Comparison of ENCODE assay signal across 8 mouse cellular contexts in genomic region chr11:118248150-118249011, GRCm38 (mm10). TPM values are rescaled to one million over a fixed set of nuclear protein-coding genes. Genes with fewer than 3 reads are reported as not detected.
A peak's percentile ranks its signal among the peaks of the same experiment; 100 is the strongest.
DNase-seq lines count a peak whose midpoint lies in the region; ATAC-seq and TF ChIP-seq lines count a peak whose summit lies in the region.

TSS of gene Cyth1 (minus strand) at chr11:118248592.

- under 1% methylated on average over 84 of the region's 86 CpGs for WGBS in forebrain, embryonic 11.5 days
- under 1% methylated on average over 83 of the region's 86 CpGs for WGBS in heart, embryonic 16.5 days
- under 1% methylated on average over 85 of the region's 86 CpGs for WGBS in liver, embryonic 15.5 days (ENCODE audit: insufficient replicate concordance)
- WGBS in neural tube, embryonic 12.5 days: under 1% methylated on average over 86 of the region's 86 CpGs

- peak within 1 kb of the TSS; percentile 82 for H3K9ac ChIP-seq in CH12.LX (ENCODE audit: insufficient read depth, low read depth)
- H3K9ac ChIP-seq in forebrain, embryonic 11.5 days (ENCODE audit: low read length): peak within 1 kb of the TSS; percentile 76
- H3K9ac ChIP-seq in heart, embryonic 16.5 days (ENCODE audit: low read length): peak within 1 kb of the TSS; percentile 97
- H3K9ac ChIP-seq in liver, embryonic 15.5 days: peak within 1 kb of the TSS; percentile 81
- H3K9ac ChIP-seq in neural tube, embryonic 12.5 days: peak within 1 kb of the TSS; percentile 86

- no peaks in the 10 kb centered on the region for H3K9me3 ChIP-seq in CH12.LX (replicated peaks; ENCODE audit: low read length)
- no peaks in the 10 kb centered on the region for H3K9me3 ChIP-seq in forebrain, embryonic 11.5 days (ENCODE audit: control insufficient read depth, low read length)
- no peaks in the 10 kb centered on the region for H3K9me3 ChIP-seq in heart, embryonic 16.5 days (replicated peaks; ENCODE audit: control insufficient read depth, low read length)
- H3K9me3 ChIP-seq in liver, embryonic 15.5 days (replicated peaks): no peaks in the 10 kb centered on the region
- H3K9me3 ChIP-seq in neural tube, embryonic 12.5 days: no peaks in the 10 kb centered on the region

- peaks cover 3% of the 10 kb centered on the region for H3K27me3 ChIP-seq in CH12.LX (replicated peaks)
- H3K27me3 ChIP-seq in forebrain, embryonic 11.5 days (ENCODE audit: control insufficient read depth, insufficient read depth, low read length): no peaks in the 10 kb centered on the region
- no peaks in the 10 kb centered on the region for H3K27me3 ChIP-seq in heart, embryonic 16.5 days (ENCODE audit: control insufficient read depth, insufficient read depth, low read length)
- peaks cover 21% of the 10 kb centered on the region for H3K27me3 ChIP-seq in liver, embryonic 15.5 days
- no peaks in the 10 kb centered on the region for H3K27me3 ChIP-seq in neural tube, embryonic 12.5 days (replicated peaks)

- no peak for TF ChIP-seq RAD21 in CH12.LX (IDR thresholded peaks at IDR 0.05; ENCODE audit: low read depth, low read length)

- dilution Hi-C loops in CH12.LX (cut with MboI; ENCODE audit: extremely low pct_ligation_motif_present, extremely low pct_unique_long_range_greater_than_20kb, low sequenced_read_pairs): no loop called here

- DNase-seq in CH12.LX (ENCODE audit: extremely low read depth): peak; percentile 99
- DNase-seq in c-Kit-positive CD71-positive TER-119-negative erythroid progenitor cells, embryonic 14.5 days (ENCODE audit: low read depth): peak; percentile 98
- peak; percentile 100 for DNase-seq in forebrain, embryonic 11.5 days (ENCODE audit: low spot score)
- peak; percentile 99 to 100 for DNase-seq in kidney, postnatal 36 days
- DNase-seq in telencephalon, adult 2 months (ENCODE audit: low read depth, low spot score): peak; percentile 97

- H3K36me3 ChIP-seq in CH12.LX (replicated peaks in 1 of 2; ENCODE audit: control insufficient read depth in 1 of 2, insufficient read depth in 1 of 2, low read length in 1 of 2): no peaks in the 10 kb centered on the region
- no peaks in the 10 kb centered on the region for H3K36me3 ChIP-seq in forebrain, embryonic 11.5 days (ENCODE audit: control insufficient read depth, insufficient read depth, low read length)
- H3K36me3 ChIP-seq in heart, embryonic 16.5 days (ENCODE audit: control insufficient read depth, insufficient read depth): no peaks in the 10 kb centered on the region
- H3K36me3 ChIP-seq in liver, embryonic 15.5 days (replicated peaks): no peaks in the 10 kb centered on the region
- H3K36me3 ChIP-seq in neural tube, embryonic 12.5 days: no peaks in the 10 kb centered on the region

- peaks cover 23% of the 10 kb centered on the region for H3K79me2 ChIP-seq in CH12.LX (replicated peaks; ENCODE audit: control insufficient read depth, extremely low read depth, insufficient read depth, poor library complexity, severe bottlenecking)

- TF ChIP-seq POLR2A in CH12.LX (IDR thresholded peaks at IDR 0.05; ENCODE audit: low read depth, low read length): peak; percentile 78; the same call in 1 of the 2 replicates

- peak within 1 kb of the TSS; percentile 45 for H3K27ac ChIP-seq in CH12.LX (ENCODE audit: insufficient read depth, low read depth)
- peak within 1 kb of the TSS; percentile 61 for H3K27ac ChIP-seq in forebrain, embryonic 11.5 days (ENCODE audit: low read depth, low read length)
- H3K27ac ChIP-seq in heart, embryonic 16.5 days (ENCODE audit: low read length): peak within 1 kb of the TSS; percentile 98
- peak within 1 kb of the TSS; percentile 79 for H3K27ac ChIP-seq in liver, embryonic 15.5 days (replicated peaks)
- no peak within 1 kb of the TSS; the same call in 1 of the 2 replicates for H3K27ac ChIP-seq in neural tube, embryonic 12.5 days

- peak within 1 kb of the TSS; percentile 66 to 85 (median 84) for H3K4me3 ChIP-seq in CH12.LX (replicated peaks in 1 of 3; ENCODE audit: low read depth in 2 of 3, low read length in 2 of 3, poor library complexity in 1 of 3)
- H3K4me3 ChIP-seq in forebrain, embryonic 11.5 days (ENCODE audit: low read depth, low read length): peak within 1 kb of the TSS; percentile 77
- peak within 1 kb of the TSS; percentile 92 for H3K4me3 ChIP-seq in heart, embryonic 16.5 days (ENCODE audit: low read length)
- H3K4me3 ChIP-seq in liver, embryonic 15.5 days (replicated peaks): peak within 1 kb of the TSS; percentile 78
- peak within 1 kb of the TSS; percentile 84 for H3K4me3 ChIP-seq in neural tube, embryonic 12.5 days

- peaks cover 14 to 52% of the 10 kb centered on the region in 2 experiments for H3K4me1 ChIP-seq in CH12.LX (ENCODE audit: control insufficient read depth in 1 of 2, insufficient read depth in 2 of 2)
- peaks cover 8% of the 10 kb centered on the region; the same call in 1 of the 2 replicates for H3K4me1 ChIP-seq in forebrain, embryonic 11.5 days (replicated peaks; ENCODE audit: control insufficient read depth, insufficient read depth, low read length)
- H3K4me1 ChIP-seq in heart, embryonic 16.5 days (ENCODE audit: control insufficient read depth, insufficient read depth, low read length): peaks cover 27% of the 10 kb centered on the region
- H3K4me1 ChIP-seq in liver, embryonic 15.5 days (replicated peaks): peaks cover 39% of the 10 kb centered on the region
- H3K4me1 ChIP-seq in neural tube, embryonic 12.5 days: peaks cover 25% of the 10 kb centered on the region

- H3K4me2 ChIP-seq in CH12.LX (ENCODE audit: insufficient read depth, low read depth, poor library complexity, severe bottlenecking): peak within 1 kb of the TSS; percentile 76
- peak within 1 kb of the TSS; percentile 99 for H3K4me2 ChIP-seq in forebrain, embryonic 11.5 days (ENCODE audit: low read depth, low read length, severe bottlenecking)
- peak within 1 kb of the TSS; percentile 87 for H3K4me2 ChIP-seq in heart, embryonic 16.5 days (ENCODE audit: low read depth, low read length)
- peak within 1 kb of the TSS; percentile 99 for H3K4me2 ChIP-seq in liver, embryonic 15.5 days
- peak within 1 kb of the TSS; percentile 81 for H3K4me2 ChIP-seq in neural tube, embryonic 12.5 days (replicated peaks)

- peak; percentile 26; the same call in 1 of the 2 replicates for TF ChIP-seq EP300 in CH12.LX (IDR thresholded peaks at IDR 0.05; ENCODE audit: low read length)

- TF ChIP-seq CTCF in CH12.LX (conservative IDR thresholded peaks at IDR 0.05 in 1 of 2, IDR thresholded peaks at IDR 0.05 in 1 of 2; ENCODE audit: low read depth in 2 of 2, low read length in 2 of 2): 0 out of 4 replicates have a peak, but pooled peaks of 1 of the 2 experiments have one; percentile 5

- ATAC-seq in forebrain, embryonic 11.5 days (replicated peaks; ENCODE audit: low FRiP score): peak; percentile 97
- peak; percentile 96 for ATAC-seq in heart, embryonic 16.5 days (replicated peaks; ENCODE audit: extremely low read depth, insufficient read depth, low FRiP score)
- peak; percentile 90 for ATAC-seq in liver, embryonic 15.5 days (ENCODE audit: insufficient read depth)
- peak; percentile 95 for ATAC-seq in neural tube, embryonic 12.5 days (ENCODE audit: low FRiP score, low read depth)

- in situ Hi-C loops in CH12.LX (cut with MboI; ENCODE audit: low pct_ligation_motif_present, low pct_unique_long_range_greater_than_20kb, low sequenced_read_pairs): no loop called here

TF ChIP-seq in CH12.LX, 34 proteins besides CTCF, POLR2A, EP300 and RAD21 (continues in another document):
- TF ChIP-seq BHLHE40 (IDR thresholded peaks at IDR 0.05; ENCODE audit: low read depth, low read length) (peak; percentile 69), USF2 (conservative IDR thresholded peaks at IDR 0.05; ENCODE audit: low read depth, low read length) (no peak), CHD1 (IDR thresholded peaks at IDR 0.05; ENCODE audit: low read depth, low read length) (no peak), MAFK (IDR thresholded peaks at IDR 0.05; ENCODE audit: insufficient replicate concordance, low read length) (no peak), JUN (IDR thresholded peaks at IDR 0.05; ENCODE audit: insufficient read depth, low read depth, low read length) (no peak), MEF2A (IDR thresholded peaks at IDR 0.05; ENCODE audit: borderline replicate concordance, low read depth, low read length) (no peak; the same call in 1 of the 2 replicates), ZKSCAN1 (IDR thresholded peaks at IDR 0.05; ENCODE audit: borderline replicate concordance, low read depth, low read length) (no peak), NELFE (IDR thresholded peaks at IDR 0.05; ENCODE audit: low read depth, low read length) (peak; percentile 66; the same call in 1 of the 2 replicates), E2F4 (IDR thresholded peaks at IDR 0.05; ENCODE audit: insufficient replicate concordance, low read depth, low read length) (0 out of 2 replicates have a peak, but pooled peaks have one; percentile 30), MXI1 (IDR thresholded peaks at IDR 0.05; ENCODE audit: low read depth, low read length) (peak; percentile 91), KAT2A (IDR thresholded peaks at IDR 0.05; ENCODE audit: insufficient replicate concordance, low read length) (no peak), ZNF384 (IDR thresholded peaks at IDR 0.05; ENCODE audit: low read depth, low read length) (no peak), ETS1 (conservative IDR thresholded peaks at IDR 0.05; ENCODE audit: low read depth, low read length) (no peak; the same call in 1 of the 2 replicates), GABPA (IDR thresholded peaks at IDR 0.05; ENCODE audit: insufficient replicate concordance, low read depth, low read length) (no peak), IRF4 (IDR thresholded peaks at IDR 0.05; ENCODE audit: low read depth, low read length) (peak; percentile 71), NRF1 (IDR thresholded peaks at IDR 0.05; ENCODE audit: low read depth, low read length) (peak; percentile 97), PAX5 (IDR thresholded peaks at IDR 0.05; ENCODE audit: low read length) (no peak), MAX (IDR thresholded peaks at IDR 0.05; ENCODE audit: low read length) (peak; percentile 75), SIN3A (IDR thresholded peaks at IDR 0.05; ENCODE audit: low read length) (peak; percentile 82), ZMIZ1 (IDR thresholded peaks at IDR 0.05; ENCODE audit: low read depth, low read length) (no peak; the same call in 1 of the 2 replicates), ELF1 (IDR thresholded peaks at IDR 0.05; ENCODE audit: low read depth, low read length) (no peak; the same call in none of the 2 replicates), CHD2 (IDR thresholded peaks at IDR 0.05; ENCODE audit: low read length) (no peak)

RNA-seq across cellular contexts. Expression of gene Cyth1, which starts in this region (rescaled TPM):
- total RNA-seq in CH12.LX (2012; rRNA removed) (47.8 and 49.7 TPM in 2 replicates), CH12.LX (2014; rRNA removed) (108 and 122 TPM in 2 replicates)
- polyA plus RNA-seq in CH12.LX (2012; ENCODE audit: insufficient read length, low read depth): 79.7 and 127 TPM in 2 replicates
- 11.5 and 12.1 TPM in 2 replicates for polyA plus RNA-seq in forebrain, embryonic 11.5 days (2014; fragmentation: Nextera tagmentation; extraction: Ambion mirVana)
- polyA plus RNA-seq in heart, embryonic 16.5 days (2015; fragmentation: Nextera tagmentation; extraction: Ambion mirVana): 22.2 and 24.0 TPM in 2 replicates
- polyA plus RNA-seq in liver, embryonic 15.5 days (2015; fragmentation: Nextera tagmentation; extraction: Ambion mirVana): 3.9 and 4.7 TPM in 2 replicates
- 30.0 and 30.8 TPM in 2 replicates for polyA plus RNA-seq in neural tube, embryonic 12.5 days (2016; fragmentation: Nextera tagmentation; extraction: Ambion mirVana)
